ENCODE assay signal across 46 mouse cellular contexts in the genomic region with DNA sequence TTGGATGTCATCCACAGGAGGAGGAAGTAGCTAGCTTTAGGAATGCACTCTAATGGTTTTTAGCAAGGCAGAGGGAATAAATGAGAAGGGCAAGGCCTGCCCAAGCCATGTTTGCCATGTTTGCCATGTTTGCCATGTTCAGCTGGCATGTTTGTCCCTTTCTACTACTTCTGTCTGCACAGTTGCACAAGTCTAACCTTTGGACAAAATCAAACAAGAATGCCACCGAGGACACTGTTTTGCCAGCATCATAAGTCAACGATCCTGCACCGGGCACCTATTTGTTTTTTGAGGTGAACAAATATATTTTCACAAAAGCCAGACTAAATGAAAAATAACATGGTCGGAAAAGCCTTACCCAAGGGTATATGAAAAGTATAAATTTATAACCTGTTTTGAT. TPM values are rescaled to one million over a fixed set of nuclear protein-coding genes. Genes with fewer than 3 reads are reported as not detected.
"Had no signal": no experiment of that assay in that cellular context is flagged by ENCODE, and none has a peak within 500 bp of the region (broad histone marks: within the 10 kb centered on the region; RNA-seq: fewer than 3 reads in every experiment).

No protein-coding gene starts in this region.

- H3K27me3 ChIP-seq: limb, embryonic 12.5 days; limb, embryonic 13.5 days; limb, embryonic 15.5 days; liver, embryonic 13.5 days; liver, embryonic 15.5 days; lung, embryonic 15.5 days; megakaryocyte, embryonic 14.5 days; midbrain, embryonic 13.5 days; midbrain, embryonic 15.5 days; neural tube, embryonic 12.5 days had no signal

- H3K27ac ChIP-seq: left cerebral cortex, adult 2 months; limb, embryonic 10.5 days; limb, embryonic 12.5 days; limb, embryonic 13.5 days; limb, embryonic 15.5 days; liver, embryonic 13.5 days; liver, embryonic 14.5 days; liver, embryonic 15.5 days; lung, embryonic 15.5 days; macrophage; midbrain, embryonic 10.5 days; midbrain, embryonic 12.5 days; midbrain, embryonic 13.5 days; midbrain, embryonic 15.5 days; neural tube, embryonic 12.5 days had no signal

- H3K4me1 ChIP-seq: limb, embryonic 12.5 days; midbrain, embryonic 12.5 days had no signal

- H3K36me3 ChIP-seq: limb, embryonic 15.5 days had no signal

- H3K9me3 ChIP-seq: limb, embryonic 10.5 days; limb, embryonic 12.5 days; limb, embryonic 13.5 days; limb, embryonic 15.5 days; liver, embryonic 13.5 days; liver, embryonic 15.5 days; lung, embryonic 15.5 days; megakaryocyte, embryonic 14.5 days; midbrain, embryonic 10.5 days; midbrain, embryonic 12.5 days; midbrain, embryonic 13.5 days; midbrain, embryonic 15.5 days; neural tube, embryonic 12.5 days had no signal

- DNase-seq: left cerebral cortex, postnatal 4 days; liver, embryonic 13.5 days; lung, adult 18-20 months; lung, adult 2 months; lung, postnatal 10 days; lung, postnatal 14 days; lung, postnatal 36 days; lung, postnatal 4 days had no signal

- H3K4me2 ChIP-seq: limb, embryonic 12.5 days; limb, embryonic 13.5 days; limb, embryonic 15.5 days; liver, embryonic 11.5 days; liver, embryonic 13.5 days; liver, embryonic 15.5 days; lung, embryonic 14.5 days; lung, embryonic 15.5 days; midbrain, embryonic 11.5 days; midbrain, embryonic 12.5 days; midbrain, embryonic 13.5 days; midbrain, embryonic 15.5 days; neural tube, embryonic 12.5 days had no signal

- ATAC-seq: lung, postnatal 0 days; midbrain, embryonic 13.5 days; midbrain, embryonic 15.5 days; midbrain, embryonic 16.5 days had no signal

- H3K9ac ChIP-seq: limb, embryonic 12.5 days; limb, embryonic 13.5 days; limb, embryonic 15.5 days; liver, embryonic 13.5 days; liver, embryonic 14.5 days; liver, embryonic 15.5 days; lung, embryonic 14.5 days; lung, embryonic 15.5 days; midbrain, embryonic 12.5 days; midbrain, embryonic 13.5 days; midbrain, embryonic 15.5 days; neural tube, embryonic 12.5 days had no signal

- H3K4me3 ChIP-seq: left cerebral cortex, adult 2 months; limb, embryonic 10.5 days; limb, embryonic 12.5 days; limb, embryonic 13.5 days; limb, embryonic 15.5 days; liver, embryonic 13.5 days; liver, embryonic 15.5 days; lung, embryonic 15.5 days; megakaryocyte, embryonic 14.5 days; midbrain, embryonic 10.5 days; midbrain, embryonic 12.5 days; midbrain, embryonic 13.5 days; midbrain, embryonic 15.5 days; myocyte; neural tube, embryonic 12.5 days had no signal

RNA-seq across cellular contexts. Expression of gene Nipsnap3a, which starts 20.8 kb away (rescaled TPM):
- total RNA-seq: left cerebral cortex, adult 18-20 months; left cerebral cortex, adult 2 months; left cerebral cortex, adult 8-10 months; left cerebral cortex, postnatal 10 days; left cerebral cortex, postnatal 14 days; left cerebral cortex, postnatal 25 days; left cerebral cortex, postnatal 36 days; left cerebral cortex, postnatal 4 days; megakaryocyte progenitor cell, adult 5-6 weeks; megakaryocyte, adult 5-6 weeks; megakaryocyte-erythroid progenitor cell, adult 5-6 weeks; midbrain, postnatal 0 days; monocyte, adult 5-6 weeks had no signal
- polyA plus RNA-seq: limb, embryonic 10.5 days; limb, embryonic 11.5 days; limb, embryonic 12.5 days; limb, embryonic 13.5 days; limb, embryonic 14.5 days; limb, embryonic 15.5 days; liver, embryonic 11.5 days; liver, embryonic 13.5 days; liver, embryonic 14.5 days; liver, embryonic 15.5 days; liver, embryonic 16.5 days; lung, adult 2 months; lung, embryonic 14.5 days; lung, embryonic 15.5 days; lung, embryonic 16.5 days; lung, postnatal 0 days; macrophage; midbrain, embryonic 10.5 days; midbrain, embryonic 11.5 days; midbrain, embryonic 12.5 days; midbrain, embryonic 13.5 days; midbrain, embryonic 14.5 days; midbrain, embryonic 15.5 days; midbrain, embryonic 16.5 days; midbrain, postnatal 0 days; myocyte; neural tube, embryonic 11.5 days; neural tube, embryonic 12.5 days had no signal

RNA-seq across cellular contexts. Expression of gene Olfr270, which starts 45.5 kb away (rescaled TPM):
- total RNA-seq: left cerebral cortex, adult 18-20 months; left cerebral cortex, adult 2 months; left cerebral cortex, adult 8-10 months; left cerebral cortex, postnatal 10 days; left cerebral cortex, postnatal 14 days; left cerebral cortex, postnatal 25 days; left cerebral cortex, postnatal 36 days; left cerebral cortex, postnatal 4 days; megakaryocyte progenitor cell, adult 5-6 weeks; megakaryocyte, adult 5-6 weeks; megakaryocyte-erythroid progenitor cell, adult 5-6 weeks; midbrain, postnatal 0 days; monocyte, adult 5-6 weeks had no signal
- polyA plus RNA-seq: limb, embryonic 10.5 days; limb, embryonic 11.5 days; limb, embryonic 12.5 days; limb, embryonic 13.5 days; limb, embryonic 14.5 days; limb, embryonic 15.5 days; liver, embryonic 11.5 days; liver, embryonic 13.5 days; liver, embryonic 14.5 days; liver, embryonic 15.5 days; liver, embryonic 16.5 days; lung, adult 2 months; lung, embryonic 14.5 days; lung, embryonic 15.5 days; lung, embryonic 16.5 days; lung, postnatal 0 days; macrophage; midbrain, embryonic 10.5 days; midbrain, embryonic 11.5 days; midbrain, embryonic 12.5 days; midbrain, embryonic 13.5 days; midbrain, embryonic 14.5 days; midbrain, embryonic 15.5 days; midbrain, embryonic 16.5 days; midbrain, postnatal 0 days; myocyte; neural tube, embryonic 11.5 days; neural tube, embryonic 12.5 days had no signal
